Mouse (Mus musculus): Measurements from ENCODE around the gene Tle3.

DNA sequence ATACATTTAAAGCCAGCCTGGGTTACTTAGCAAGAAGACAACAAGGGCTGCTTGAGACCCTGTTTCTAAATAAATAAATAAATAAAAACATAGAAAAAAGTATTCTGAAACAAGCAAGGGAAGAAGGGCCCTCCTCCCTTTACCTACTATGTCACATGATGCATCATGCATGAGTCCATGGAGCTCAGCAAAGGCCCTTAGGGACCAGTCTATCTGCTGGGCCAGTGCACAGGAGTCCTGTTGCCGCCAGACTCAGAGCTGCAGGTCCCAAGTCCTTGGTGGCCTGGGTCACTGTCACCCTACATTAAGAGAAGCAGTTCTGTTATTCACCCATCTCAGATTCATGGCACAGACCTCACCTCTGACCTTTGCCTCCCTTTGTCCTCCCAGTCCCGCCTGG, 61.0 kb downstream of the Tle3 start:
- TF ChIP-seq POLR2A (IDR thresholded peaks at IDR 0.05; ENCODE audit: low read depth, low read length), result no peak
- no peak for TF ChIP-seq CTCF (conservative IDR thresholded peaks at IDR 0.05; ENCODE audit: insufficient read depth, insufficient read length, low read depth, low read length)
